Mouse (Mus musculus): ENCODE data around the gene Slc1a1.

DNA sequence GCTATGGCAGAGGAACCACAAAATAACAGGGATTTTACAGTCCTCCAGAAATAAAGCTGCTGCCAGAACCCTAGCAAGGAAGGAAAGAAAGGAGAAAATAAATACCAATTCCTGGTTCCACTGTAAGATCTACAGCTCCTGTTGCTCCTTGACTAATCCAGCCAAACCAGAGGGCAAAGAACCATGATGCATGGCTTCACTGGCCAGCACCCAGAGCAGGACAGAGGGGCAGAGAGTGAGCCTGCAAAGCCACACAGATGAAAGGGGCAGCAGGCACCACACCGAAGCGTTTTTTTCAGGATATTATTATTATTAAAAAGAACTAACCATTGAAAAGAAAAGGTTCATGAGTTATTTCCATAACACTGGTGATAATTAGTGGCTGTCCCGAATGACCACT is 17.2 kb downstream of the Slc1a1 start:
- TF ChIP-seq CTCF (IDR thresholded peaks at IDR 0.05; ENCODE audit: low read depth) (no peak), EP300 (IDR thresholded peaks at IDR 0.05; ENCODE audit: low read depth) (no peak)
